Mouse (Mus musculus) forebrain, postnatal 0 days (tissue): ENCODE measurements at regions not wholly inside any gene's neighbourhood (a gene's known extent, or its start where the extent isn't known, plus 50 kb on each side); places are given as distances from the start of the nearest gene placed in this dataset.

ENCODE experiments used
- ATAC-seq: fragments of 200-750 bp; cut with Nextera tagmentation; 2 replicates; pipeline ENCODE4 v1.8.0; 2017; ENCODE audit warnings: mild to moderate bottlenecking, moderate library complexity
- DNase-seq: peaks from one replicate; pipeline ENCODE4 v3.0.0-alpha.2; 2015
- H3K27ac ChIP-seq: fragments of 300-500 bp; sonication (generic); 2 replicates; pipeline ENCODE4 v1.5.1; 2014; ENCODE audit warnings: low read depth, mild to moderate bottlenecking, antibody characterized with exemption, low read length, moderate library complexity, mixed read lengths
- H3K27me3 ChIP-seq: fragments of 300-500 bp; sonication (generic); 2 replicates; pipeline ENCODE4 v1.6.1; 2014; ENCODE audit warnings: mild to moderate bottlenecking, low read length, mixed read lengths; ENCODE audit not compliant: insufficient read depth
- H3K36me3 ChIP-seq: fragments of 300-500 bp; sonication (generic); 2 replicates; pipeline ENCODE4 v1.6.1; 2014; ENCODE audit warnings: mild to moderate bottlenecking, moderate library complexity; ENCODE audit not compliant: insufficient read depth
- H3K4me1 ChIP-seq: fragments of 300-500 bp; sonication (generic); 2 replicates; pipeline ENCODE4 v1.6.1; 2014; ENCODE audit warnings: antibody characterized with exemption; ENCODE audit not compliant: insufficient read depth
- H3K4me2 ChIP-seq: fragments of 300-500 bp; sonication (generic); 2 replicates; pipeline ENCODE4 v1.6.1; 2014; ENCODE audit warnings: low read depth, mild to moderate bottlenecking, moderate library complexity
- H3K4me3 ChIP-seq: fragments of 300-500 bp; sonication (generic); 2 replicates; pipeline ENCODE4 v1.5.1; 2014; ENCODE audit warnings: low read depth, low read length, mixed read lengths
- H3K9ac ChIP-seq: fragments of 300-500 bp; sonication (generic); 2 replicates; pipeline ENCODE4 v1.6.1; 2014; ENCODE audit warnings: mild to moderate bottlenecking
- H3K9me3 ChIP-seq: fragments of 300-500 bp; sonication (generic); 2 replicates; pipeline ENCODE4 v1.6.1; 2016; ENCODE audit warnings: low read length
- CTCF ChIP-seq: sonication (generic); IDR thresholded peaks from 2 replicates; pipeline ENCODE4 v1.5.1; 2016; ENCODE audit warnings: antibody characterized with exemption, control low read depth, low read depth
- WGBS: fragments of 180-500 bp; shearing (Covaris S2); extraction: QIAGEN DNeasy Blood & Tissue Kit; methylation state at CpG from one replicate; pipeline ENCODE4 v1.1.7; 2014; 5-methylcytosine and 5-hydroxymethylcytosine counted together

DNA sequence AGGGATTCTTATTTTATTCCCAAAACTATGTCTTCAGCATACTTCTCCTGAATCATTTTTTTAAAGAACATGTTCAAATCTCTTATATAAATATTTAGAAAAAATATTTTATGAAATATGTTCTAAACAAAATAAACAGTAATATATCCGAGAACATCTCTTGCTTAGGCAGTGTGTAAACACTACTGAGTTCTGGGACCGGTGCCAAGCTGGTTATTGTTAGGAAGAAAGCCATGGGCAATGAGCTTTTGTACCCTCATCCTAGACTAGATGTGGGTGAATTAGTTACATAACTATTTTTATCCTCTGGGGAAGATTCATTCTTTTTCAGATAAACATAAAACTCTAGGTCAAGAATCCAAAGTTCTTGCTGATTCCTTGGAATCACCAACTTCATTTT lies 222.5 kb upstream of the Gm10801 start:
- DNase-seq (peak; percentile 1), ATAC-seq (no peak)
- H3K9me3 ChIP-seq, result no peaks in the 10 kb centered on the region
- no peak overlapping the region for H3K9ac ChIP-seq
- WGBS, result 58% methylated on average over 2 of the region's 2 CpGs
- H3K36me3 ChIP-seq, result no peaks in the 10 kb centered on the region
- no peaks in the 10 kb centered on the region for H3K4me1 ChIP-seq
- H3K27me3 ChIP-seq, result no peaks in the 10 kb centered on the region
- H3K27ac ChIP-seq, result no peak overlapping the region
- no peak for TF ChIP-seq CTCF
- H3K4me3 ChIP-seq, result no peak overlapping the region
- no peak overlapping the region for H3K4me2 ChIP-seq

DNA sequence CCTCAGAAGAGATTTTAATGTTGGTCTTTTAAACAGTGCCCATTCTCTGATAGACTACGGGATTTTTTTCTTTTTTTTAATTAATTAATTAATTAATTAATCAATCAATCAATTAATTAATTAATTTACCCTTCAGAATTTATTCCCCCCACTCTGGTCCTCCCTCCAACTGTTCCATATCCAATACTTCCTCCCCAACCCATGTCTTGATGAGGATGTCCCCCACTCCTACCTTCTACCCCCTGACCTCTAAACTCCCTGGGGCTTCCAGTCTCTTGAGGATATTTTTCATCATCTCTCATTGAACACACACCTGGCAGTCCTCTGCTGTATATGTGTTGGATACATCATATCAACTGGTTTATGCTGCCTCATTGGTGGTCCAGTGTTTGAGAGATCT lies 180.5 kb upstream of the Gm10801 start:
- ATAC-seq (no peak), DNase-seq (no peak)
- 83% methylated on average over 1 of the region's 1 CpGs for WGBS
- no peak overlapping the region for H3K9ac ChIP-seq
- no peaks in the 10 kb centered on the region for H3K36me3 ChIP-seq
- no peak overlapping the region for H3K4me2 ChIP-seq
- H3K27me3 ChIP-seq, result no peaks in the 10 kb centered on the region
- H3K4me1 ChIP-seq, result no peaks in the 10 kb centered on the region
- no peak for TF ChIP-seq CTCF
- H3K27ac ChIP-seq, result no peak overlapping the region
- H3K9me3 ChIP-seq, result no peaks in the 10 kb centered on the region
- no peak overlapping the region for H3K4me3 ChIP-seq
